Mouse (Mus musculus) limb, embryonic 14.5 days (tissue): Measurements from ENCODE around the gene Slc44a5. TPM values are rescaled to one million over a fixed set of nuclear protein-coding genes. Genes with fewer than 3 reads are reported as not detected.
A peak's percentile ranks its signal among the peaks of the same experiment; 100 is the strongest.

ENCODE experiments used
- ATAC-seq: fragments of 200-750 bp; cut with Nextera tagmentation; 2 replicates; pipeline ENCODE4 v1.8.0; 2017; ENCODE audit warnings: low read depth, moderate number of reproducible peaks, moderate TSS enrichment; ENCODE audit not compliant: low FRiP score
- DNase-seq: peaks from one replicate; pipeline ENCODE4 v3.0.0-alpha.2; 2015; ENCODE audit warnings: low spot score
- H3K27ac ChIP-seq: fragments of 300-500 bp; sonication (generic); replicated peaks from 2 replicates; pipeline ENCODE4 v1.5.1; 2014; ENCODE audit warnings: low read depth, mild to moderate bottlenecking, low read length, moderate library complexity, mixed read lengths
- H3K27me3 ChIP-seq: fragments of 300-500 bp; sonication (generic); 2 replicates; pipeline ENCODE4 v1.6.1; 2014; ENCODE audit warnings: low read length, mixed read lengths; ENCODE audit not compliant: control insufficient read depth, insufficient read depth
- H3K36me3 ChIP-seq: fragments of 300-500 bp; sonication (generic); 2 replicates; pipeline ENCODE4 v1.6.1; 2014; ENCODE audit warnings: mild to moderate bottlenecking, low read length, moderate library complexity, mixed read lengths; ENCODE audit not compliant: control insufficient read depth, insufficient read depth
- H3K4me1 ChIP-seq: fragments of 300-500 bp; sonication (generic); 2 replicates; pipeline ENCODE4 v1.6.1; 2014; ENCODE audit warnings: antibody characterized with exemption, low read length, mixed read lengths; ENCODE audit not compliant: control insufficient read depth, insufficient read depth
- H3K4me2 ChIP-seq: fragments of 300-500 bp; sonication (generic); replicated peaks from 2 replicates; pipeline ENCODE4 v1.6.1; 2014; ENCODE audit warnings: low read depth, mild to moderate bottlenecking, low read length, moderate library complexity; ENCODE audit not compliant: severe bottlenecking
- H3K4me3 ChIP-seq: fragments of 300-500 bp; sonication (generic); replicated peaks from 2 replicates; pipeline ENCODE4 v1.5.1; 2014; ENCODE audit warnings: low read length
- H3K9ac ChIP-seq: fragments of 300-500 bp; sonication (generic); 2 replicates; pipeline ENCODE4 v1.6.1; 2014; ENCODE audit warnings: mild to moderate bottlenecking, low read depth, low read length, moderate library complexity; ENCODE audit not compliant: severe bottlenecking
- H3K9me3 ChIP-seq: fragments of 300-500 bp; sonication (generic); 2 replicates; pipeline ENCODE4 v1.6.1; 2016; ENCODE audit warnings: low read length; ENCODE audit not compliant: control insufficient read depth
- POLR2A ChIP-seq: fragments of 200-500 bp; IDR thresholded peaks from 2 replicates; pipeline ENCODE4 v1.8.0; 2012; ENCODE audit warnings: inconsistent platforms, mild to moderate bottlenecking, moderate library complexity, borderline replicate concordance; ENCODE audit not compliant: insufficient read depth, insufficient read length; ENCODE audit errors: extremely low read depth
- WGBS: fragments of 180-500 bp; shearing (Covaris S2); extraction: QIAGEN DNeasy Blood & Tissue Kit; methylation state at CpG from one replicate; pipeline ENCODE4 v1.1.7; 2014; 5-methylcytosine and 5-hydroxymethylcytosine counted together
- polyA plus RNA-seq, 2 experiments: library from polyadenylated mRNA; depleted of rRNA in 1 of 2; stranded (reverse) in 1 of 2; unstranded in 1 of 2; fragments of >200 nt; fragmentation: Nextera tagmentation in 1 of 2; extraction: Ambion mirVana in 1 of 2; gene quantifications; 2 replicates each; pipeline versions ENCODE4 v1.2.1 to v1.2.3; 2012 to 2014

Slc44a5 gene
- polyA plus RNA-seq, 2 experiments: 1.5 to 2.8 TPM

GRCm38 (mm10) chr3:153937116-153937810 lies 36.0 kb upstream of the Slc44a5 start:
- H3K4me1 ChIP-seq: no peaks in the 10 kb centered on the region
- H3K27me3 ChIP-seq: no peaks in the 10 kb centered on the region
- WGBS: 93% methylated on average over 17 of the region's 17 CpGs
- ATAC-seq (no peak), DNase-seq (no peak)
- no peak overlapping the region for H3K4me3 ChIP-seq
- no peak overlapping the region for H3K27ac ChIP-seq
- no peaks in the 10 kb centered on the region for H3K9me3 ChIP-seq
- H3K9ac ChIP-seq: no peak overlapping the region
- no peak overlapping the region for H3K4me2 ChIP-seq
- no peak for TF ChIP-seq POLR2A
- H3K36me3 ChIP-seq: peaks cover 60% of the 10 kb centered on the region

GRCm38 (mm10) chr3:153940021-153940420 lies 33.2 kb upstream of the Slc44a5 start:
- Histone ChIP-seq H3K4me3 (no peak overlapping the region), H3K9me3 (no peaks in the 10 kb centered on the region), H3K4me1 (peaks cover 10% of the 10 kb centered on the region), H3K9ac (no peak overlapping the region), H3K4me2 (no peak overlapping the region), H3K36me3 (peaks cover 36% of the 10 kb centered on the region), H3K27ac (no peak overlapping the region), H3K27me3 (no peaks in the 10 kb centered on the region)
- DNase-seq (no peak), ATAC-seq (no peak)
- WGBS: 90% methylated on average over 8 of the region's 8 CpGs
- no peak for TF ChIP-seq POLR2A

DNA sequence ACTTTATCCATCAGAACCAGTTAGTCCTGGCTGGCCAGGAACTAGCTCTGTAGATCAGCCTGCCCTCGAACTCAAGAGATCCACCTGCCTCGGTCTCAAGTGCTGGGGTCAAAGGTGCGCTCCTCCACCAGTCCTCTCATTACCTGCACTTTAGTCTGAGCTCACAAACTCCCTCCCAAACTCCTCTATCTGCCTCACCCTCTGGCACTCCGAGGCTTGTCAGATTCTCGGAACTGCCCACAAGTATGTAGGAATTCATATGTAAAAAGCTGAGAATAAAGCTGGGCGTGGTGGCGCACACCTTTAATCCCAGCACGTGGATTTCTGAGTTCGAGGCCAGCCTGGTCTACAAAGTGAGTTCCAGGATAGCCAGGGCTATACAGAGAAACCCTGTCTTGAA lies 32.8 kb upstream of the Slc44a5 start:
- H3K4me1 ChIP-seq: peaks cover 10% of the 10 kb centered on the region
- peaks cover 32% of the 10 kb centered on the region for H3K36me3 ChIP-seq
- TF ChIP-seq POLR2A: no peak
- H3K27me3 ChIP-seq: no peaks in the 10 kb centered on the region
- 93% methylated on average over 9 of the region's 9 CpGs for WGBS
- H3K9ac ChIP-seq: no peak overlapping the region
- no peak for DNase-seq
- no peak for ATAC-seq
- no peak overlapping the region for H3K4me2 ChIP-seq
- no peak overlapping the region for H3K4me3 ChIP-seq
- no peaks in the 10 kb centered on the region for H3K9me3 ChIP-seq
- no peak overlapping the region for H3K27ac ChIP-seq

DNA sequence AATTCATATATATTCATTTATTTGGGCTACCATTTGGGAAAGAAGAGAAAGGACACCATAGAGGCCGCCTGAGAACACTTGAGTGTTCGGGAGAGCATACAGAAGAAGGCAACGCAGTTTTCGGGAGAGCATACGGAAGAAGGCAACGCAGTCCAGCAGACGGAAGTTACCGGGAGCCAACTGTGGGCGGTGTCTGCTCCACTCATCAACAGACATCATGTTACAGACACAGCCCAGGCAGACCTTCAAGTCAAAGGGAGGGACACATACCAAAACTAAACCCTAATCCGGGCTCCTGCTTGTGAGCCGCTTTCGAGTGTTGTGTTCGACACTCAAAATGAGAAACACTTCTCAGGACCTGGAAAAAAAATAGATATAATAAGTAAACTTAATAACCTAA lies 31.6 kb upstream of the Slc44a5 start:
- no peaks in the 10 kb centered on the region for H3K27me3 ChIP-seq
- peaks cover 22% of the 10 kb centered on the region for H3K36me3 ChIP-seq
- H3K4me3 ChIP-seq: no peak overlapping the region
- 94% methylated on average over 13 of the region's 13 CpGs for WGBS
- no peak for ATAC-seq
- H3K4me2 ChIP-seq: no peak overlapping the region
- H3K9ac ChIP-seq: no peak overlapping the region
- no peak for TF ChIP-seq POLR2A
- H3K9me3 ChIP-seq: no peaks in the 10 kb centered on the region
- H3K27ac ChIP-seq: no peak overlapping the region
- H3K4me1 ChIP-seq: peaks cover 10% of the 10 kb centered on the region
- no peak for DNase-seq

DNA sequence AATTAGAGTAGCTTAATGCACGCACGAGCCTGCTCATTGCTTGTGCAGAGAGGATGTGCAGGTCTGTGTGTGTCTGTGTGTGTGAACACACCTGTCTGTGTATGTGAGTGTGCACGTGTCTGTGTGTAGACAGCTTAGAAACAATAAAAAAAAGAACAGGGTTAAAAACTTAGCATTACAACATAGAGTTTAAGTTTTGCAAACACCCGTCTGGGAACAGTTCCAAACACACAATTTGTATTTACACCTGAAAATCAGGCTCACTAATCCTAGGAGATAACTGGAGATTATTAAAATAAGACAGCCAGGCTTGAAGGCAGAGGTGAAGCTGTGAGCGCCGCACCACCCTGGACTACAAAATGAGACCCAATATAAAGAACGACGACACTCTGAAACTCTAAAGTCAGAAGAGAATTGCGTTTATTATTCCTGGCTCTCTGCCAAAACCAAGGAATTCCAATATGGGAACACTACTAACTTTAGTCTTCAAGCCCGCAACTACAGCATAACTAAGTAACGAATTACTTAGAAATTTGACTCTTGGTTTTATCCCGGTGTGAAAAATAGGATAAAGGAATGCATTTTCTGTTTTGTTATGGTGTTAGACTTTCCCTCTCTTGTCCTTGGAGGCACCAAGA lies 30.1 kb upstream of the Slc44a5 start:
- H3K4me1 ChIP-seq: peaks cover 10% of the 10 kb centered on the region
- H3K27me3 ChIP-seq: no peaks in the 10 kb centered on the region
- peak overlapping the region; percentile 77 for H3K27ac ChIP-seq
- no peaks in the 10 kb centered on the region for H3K9me3 ChIP-seq
- DNase-seq: peak; percentile 86
- WGBS: 16% methylated on average over 12 of the region's 12 CpGs
- H3K9ac ChIP-seq: 0 out of 2 replicates have a peak overlapping the region, but pooled peaks have one; percentile 62
- ATAC-seq: no peak
- no peak for TF ChIP-seq POLR2A
- peak overlapping the region; percentile 64 for H3K4me2 ChIP-seq
- peak overlapping the region; percentile 62 for H3K4me3 ChIP-seq
- H3K36me3 ChIP-seq: peaks cover 18% of the 10 kb centered on the region
